Mouse (Mus musculus) kidney, adult 11 months (tissue): ENCODE results near the gene Galnt16.

Experiments used
- DNase-seq: peaks from one replicate; pipeline ENCODE4 v3.0.0; 2022

Gene Galnt16

DNA sequence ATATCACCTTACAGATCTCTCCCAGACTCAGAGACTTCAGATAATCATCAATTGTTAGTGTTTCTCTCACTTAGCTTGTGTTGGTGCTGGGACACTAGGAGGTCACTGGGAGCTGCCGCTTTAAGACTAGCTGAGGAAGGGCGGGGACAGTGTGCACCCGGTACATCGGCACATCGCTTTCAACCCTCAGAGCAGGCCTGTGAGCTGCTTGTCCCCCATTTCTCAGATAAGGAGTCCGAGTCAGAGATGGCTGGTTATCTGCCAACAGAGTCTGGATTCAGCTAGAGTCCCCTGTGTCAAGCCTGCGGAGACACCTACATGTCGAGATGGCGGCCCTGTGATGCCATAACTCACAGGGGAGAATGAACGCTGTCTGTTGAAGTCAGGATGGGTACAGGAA is 13.5 kb downstream of the Galnt16 start:
- no peak for DNase-seq

DNA sequence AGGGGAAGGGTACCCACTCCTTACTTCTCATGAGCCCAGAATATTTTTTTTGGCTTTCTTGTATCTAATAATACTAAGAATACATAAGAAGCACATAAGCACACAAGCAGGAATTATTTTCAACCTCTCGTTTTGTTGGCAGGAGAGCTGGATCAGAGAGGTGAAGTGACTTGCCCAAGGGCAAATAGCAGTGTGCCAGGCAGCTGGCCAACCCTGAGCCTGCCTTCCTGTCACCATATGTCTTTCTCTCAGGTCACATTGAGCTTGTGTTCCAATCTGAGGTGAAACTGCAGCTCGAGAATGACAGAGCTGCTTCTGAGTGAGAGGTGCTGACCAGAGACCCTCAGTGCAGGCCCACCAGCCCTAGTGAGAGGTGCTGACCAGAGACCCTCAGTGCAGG is 15.8 kb downstream of the Galnt16 start:
- DNase-seq = peak; percentile 62

DNA sequence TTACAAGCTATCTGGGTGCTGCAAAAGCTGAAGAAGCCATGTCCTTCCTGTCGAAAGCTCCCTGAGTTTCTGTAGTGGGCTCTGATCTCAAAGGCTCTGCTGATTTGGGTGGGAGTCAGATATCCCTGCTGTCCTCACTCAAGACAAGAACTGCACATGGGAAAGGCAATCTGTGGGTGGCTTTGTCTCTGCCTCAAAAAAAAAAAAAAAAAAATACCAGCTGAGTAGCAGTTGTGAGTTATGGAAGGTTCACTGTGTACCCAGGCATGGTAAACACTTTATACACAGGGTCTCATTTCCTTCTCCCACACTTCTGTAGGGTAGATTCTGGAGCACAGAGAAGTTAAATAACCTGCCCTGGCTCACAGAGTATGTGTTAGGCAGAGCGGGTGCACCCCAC is 19.2 kb downstream of the Galnt16 start:
- no peak for DNase-seq

DNA sequence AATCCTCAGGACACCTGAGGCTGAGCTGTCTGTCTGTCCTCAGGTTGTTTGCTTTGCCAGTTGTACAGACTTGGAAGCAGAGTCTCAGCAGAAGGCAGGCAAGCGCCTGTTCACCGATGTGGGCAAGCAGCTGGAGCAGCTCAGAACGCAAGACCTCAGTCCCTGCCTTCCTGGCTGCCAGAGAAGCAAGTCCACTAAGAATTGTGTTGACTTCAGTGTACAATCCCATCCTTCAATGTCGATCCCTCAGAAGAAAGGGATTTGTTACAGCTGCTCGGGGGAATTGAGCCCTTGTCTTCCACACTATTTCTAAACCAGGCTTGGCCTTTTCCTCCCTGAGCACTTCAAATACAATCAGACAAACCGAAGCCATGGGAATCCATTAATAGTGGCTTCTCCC is 20.2 kb downstream of the Galnt16 start:
- no peak for DNase-seq

DNA sequence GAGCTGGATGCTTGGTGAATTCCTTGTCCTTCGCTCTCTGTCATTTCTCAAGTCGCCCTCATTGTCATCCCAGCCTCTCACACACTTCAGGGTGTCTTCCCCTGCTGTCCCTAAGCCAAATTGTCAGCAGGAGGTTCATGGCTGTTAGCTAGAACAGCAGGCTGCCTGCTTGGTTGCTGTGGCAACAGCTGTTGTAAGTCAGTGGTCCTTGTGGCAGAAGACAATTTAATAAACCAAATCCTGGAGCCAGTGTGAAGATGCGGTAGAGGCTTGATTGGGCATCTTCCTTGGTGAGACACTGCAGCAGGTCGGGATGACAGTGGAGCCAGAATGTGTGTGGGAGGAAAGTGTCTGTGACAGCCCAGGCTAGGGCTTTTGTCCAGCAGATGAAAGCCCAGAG is 27.2 kb downstream of the Galnt16 start:
- DNase-seq = no peak

DNA sequence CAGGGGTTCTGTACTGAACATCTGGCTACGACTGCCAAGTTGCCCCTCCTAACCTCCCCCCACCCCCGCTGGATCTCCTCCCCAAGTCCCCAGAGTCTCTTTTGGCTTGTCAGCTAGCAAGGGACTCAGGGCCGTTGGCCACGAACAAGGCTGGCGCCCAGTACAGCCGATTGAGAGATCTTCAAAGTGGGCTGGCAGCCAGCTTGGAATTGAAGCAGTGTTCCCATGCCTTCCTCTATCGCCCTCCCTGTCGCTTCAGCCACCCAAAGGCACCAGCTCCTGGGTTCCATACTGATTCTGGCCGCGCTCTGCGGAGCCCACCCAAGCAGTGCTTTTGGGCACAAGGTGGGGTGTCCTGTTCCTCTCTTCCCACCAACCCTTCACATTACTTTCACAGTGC is 31.6 kb downstream of the Galnt16 start:
- no peak for DNase-seq

DNA sequence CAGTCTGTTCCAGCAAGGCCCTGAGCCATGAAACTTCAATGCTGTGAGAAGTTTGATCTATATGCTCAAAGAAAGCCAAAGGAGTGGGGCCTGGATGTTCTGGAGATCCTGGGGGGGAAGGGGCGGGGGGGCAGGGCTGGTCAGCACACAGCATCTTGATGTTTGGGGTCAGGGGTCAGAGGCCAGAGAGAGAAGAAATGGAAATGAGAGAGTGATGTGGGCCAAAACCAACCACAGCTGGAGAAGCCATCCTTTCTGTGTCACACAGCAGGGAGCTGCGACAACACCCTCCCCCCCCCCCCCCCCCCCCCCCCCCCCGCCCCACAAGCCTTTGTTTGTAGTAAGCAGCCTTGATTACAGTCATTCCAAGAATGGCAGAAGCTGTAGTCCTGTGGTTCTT is 35.1 kb downstream of the Galnt16 start:
- no peak for DNase-seq

DNA sequence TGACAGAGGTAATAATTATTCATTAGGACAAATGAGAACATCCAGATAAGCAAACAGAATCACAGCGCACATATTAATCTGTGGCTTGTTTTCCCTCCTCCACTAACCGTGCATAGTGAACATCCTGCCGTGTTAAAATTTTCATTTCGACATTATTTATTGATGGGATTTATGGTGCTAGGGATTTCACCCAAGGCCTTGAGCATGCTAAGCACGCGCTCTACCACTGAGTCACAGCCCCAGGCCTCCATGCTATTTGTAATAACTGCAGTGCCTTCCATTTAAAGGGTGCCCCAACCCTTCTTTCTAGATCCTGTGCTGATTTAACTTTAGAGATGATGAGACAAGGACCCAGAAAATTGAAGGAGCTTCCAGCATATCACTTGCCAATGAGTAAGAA is 36.2 kb downstream of the Galnt16 start:
- DNase-seq = no peak

DNA sequence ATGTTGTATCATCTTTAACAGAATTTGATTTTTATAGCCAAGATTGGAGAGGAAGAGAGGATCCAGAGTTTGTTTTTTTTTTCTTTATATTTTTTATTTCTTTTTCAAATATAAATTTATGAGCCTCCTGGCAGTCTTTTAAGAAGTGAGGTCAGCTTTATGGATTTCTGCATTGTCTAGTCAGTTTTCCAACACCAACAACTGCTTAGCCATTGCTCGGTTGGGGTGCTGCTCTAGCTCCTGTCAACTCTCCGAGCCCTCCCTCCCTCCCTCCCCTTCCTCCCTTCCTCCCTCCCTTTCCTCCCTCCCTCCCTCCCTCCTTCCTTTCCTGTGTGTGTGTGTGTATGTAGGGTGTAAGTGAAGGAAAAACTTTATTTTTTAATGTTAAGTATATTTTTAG is 43.8 kb downstream of the Galnt16 start:
- DNase-seq = no peak

DNA sequence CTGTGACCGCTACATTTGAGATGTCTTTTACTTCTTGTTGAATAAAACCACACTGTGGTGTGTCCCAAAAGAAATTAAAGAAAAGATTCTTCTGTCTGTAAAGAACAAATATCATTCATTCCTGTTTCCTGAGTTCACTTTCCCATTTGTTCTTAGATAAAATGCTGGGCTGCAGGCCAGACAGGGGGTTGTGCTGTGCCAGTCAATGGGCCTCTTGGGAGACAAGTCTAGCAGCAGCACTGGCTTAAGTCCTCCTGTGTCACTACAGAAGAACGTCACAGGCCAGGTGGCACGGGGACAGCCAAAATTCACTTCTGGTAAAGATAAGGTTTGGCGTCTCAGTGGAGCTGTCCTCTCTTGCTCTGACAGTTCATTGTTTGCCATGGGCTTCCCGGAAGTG is 44.7 kb downstream of the Galnt16 start:
- DNase-seq = no peak

DNA sequence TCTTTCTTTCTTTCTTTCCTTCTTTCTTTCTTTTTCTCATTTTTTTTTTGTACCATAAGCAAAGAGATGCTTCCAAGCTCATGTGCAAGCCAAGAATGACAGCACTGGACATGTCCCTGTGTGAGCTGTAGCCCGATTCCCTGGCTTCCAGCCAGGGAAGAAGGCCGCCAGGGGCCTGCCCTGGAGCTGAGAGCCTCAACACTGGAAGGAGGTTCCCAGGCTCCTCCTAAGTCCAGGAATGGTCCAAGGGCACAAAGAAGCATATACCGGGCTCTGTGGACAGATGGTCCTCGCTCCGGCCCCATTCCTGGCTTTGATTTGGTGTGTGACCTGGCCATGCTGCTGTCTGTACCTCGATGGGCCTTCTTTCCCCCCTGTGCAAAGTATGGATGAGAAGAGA is 46.9 kb downstream of the Galnt16 start:
- DNase-seq = no peak

DNA sequence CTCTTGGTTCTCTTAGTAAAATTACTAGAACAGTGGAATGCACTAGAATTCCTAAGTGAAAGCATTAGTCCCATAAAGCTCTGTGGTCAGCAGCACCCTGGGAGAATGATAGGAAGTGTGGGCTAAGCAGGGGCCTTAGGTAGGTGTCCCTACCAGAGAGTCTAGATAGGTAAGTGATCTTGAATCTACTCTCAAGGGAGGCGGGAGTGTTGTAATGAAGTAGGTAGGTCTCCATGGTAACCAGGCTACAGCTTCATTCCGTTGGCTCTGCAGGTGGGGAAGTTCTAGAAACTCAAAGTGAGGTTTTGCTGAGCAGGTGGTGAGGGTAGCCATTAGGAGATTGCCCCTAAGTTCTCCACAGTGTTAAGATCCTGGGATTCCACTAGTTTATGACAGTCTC is 47.7 kb downstream of the Galnt16 start:
- no peak for DNase-seq

DNA sequence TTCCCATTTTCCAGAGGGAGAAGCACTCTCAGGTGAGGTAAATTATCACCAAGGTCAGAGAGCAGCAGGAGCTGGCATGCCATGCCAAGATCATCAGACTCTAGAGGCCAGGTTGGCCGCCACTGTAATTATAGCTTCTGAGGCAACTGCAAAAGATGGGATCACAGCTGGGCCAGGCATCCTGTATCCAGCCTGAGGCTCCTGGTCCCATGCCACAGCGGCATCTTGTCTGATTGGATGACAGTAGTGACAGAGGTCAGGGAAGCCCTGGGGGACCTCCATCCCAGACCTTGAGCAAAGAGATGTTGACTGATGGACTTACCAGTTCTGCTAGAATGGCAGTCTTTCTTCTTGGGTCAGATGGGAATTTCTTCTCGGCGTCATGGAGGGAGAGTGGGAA is 48.4 kb downstream of the Galnt16 start:
- no peak for DNase-seq

DNA sequence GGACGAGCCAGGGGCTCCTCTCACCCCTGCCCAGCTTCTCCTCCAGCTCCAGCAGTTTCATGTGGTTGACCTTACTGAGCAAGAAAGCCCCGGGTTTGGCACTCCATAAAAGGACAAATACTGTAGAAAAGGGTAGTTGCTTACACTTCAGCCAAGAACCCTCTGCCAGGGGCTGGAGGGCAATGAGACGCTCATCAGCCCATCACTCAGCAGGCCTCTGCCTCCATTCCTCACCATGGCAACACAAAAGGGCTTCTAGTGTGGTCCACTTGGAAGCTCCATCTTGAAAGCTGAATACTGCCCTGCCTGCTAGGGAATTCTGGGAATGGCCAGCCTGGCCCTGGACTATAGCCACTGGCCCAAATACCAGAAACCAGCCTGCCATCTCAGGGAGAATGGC is 49.3 kb downstream of the Galnt16 start:
- DNase-seq = no peak

DNA sequence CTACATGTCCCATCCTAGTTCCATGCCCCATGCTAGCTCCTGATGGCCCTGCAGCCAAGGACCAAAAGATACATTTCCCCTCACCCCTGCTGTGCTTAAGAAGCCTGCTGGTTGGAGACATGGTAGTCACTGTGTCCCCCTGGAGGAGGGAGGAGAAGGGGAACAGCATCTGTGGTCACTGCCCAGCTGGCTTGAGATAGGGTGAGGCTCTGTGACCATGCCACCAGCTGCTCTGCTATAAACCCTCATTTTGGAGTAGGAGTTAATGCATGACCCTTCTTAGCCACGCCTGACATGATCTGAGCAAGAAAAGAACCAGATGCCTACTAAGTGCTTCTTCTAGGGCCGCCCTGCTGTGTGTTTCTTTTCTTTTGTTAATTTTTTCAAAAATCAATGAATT is 51.5 kb downstream of the Galnt16 start:
- DNase-seq = no peak

DNA sequence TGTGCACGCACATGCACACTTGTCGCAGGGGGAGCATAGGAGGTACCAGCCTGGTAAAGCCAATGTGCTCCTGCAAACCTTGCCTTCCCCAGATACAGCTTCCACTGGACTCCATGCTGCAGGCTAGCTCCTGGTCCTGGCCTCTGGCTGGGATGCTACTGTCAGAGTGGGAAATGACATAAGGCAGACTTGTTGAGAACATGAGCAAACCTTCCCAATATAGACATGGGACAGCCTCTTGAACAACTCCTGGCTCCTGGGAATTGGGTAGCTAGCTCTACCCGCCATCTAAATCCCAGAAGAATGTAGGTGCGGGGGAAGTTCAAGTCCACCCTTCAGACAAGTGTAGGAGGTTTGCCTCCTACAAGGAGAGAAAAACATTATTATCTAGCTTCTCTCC is 56.2 kb downstream of the Galnt16 start:
- no peak for DNase-seq

DNA sequence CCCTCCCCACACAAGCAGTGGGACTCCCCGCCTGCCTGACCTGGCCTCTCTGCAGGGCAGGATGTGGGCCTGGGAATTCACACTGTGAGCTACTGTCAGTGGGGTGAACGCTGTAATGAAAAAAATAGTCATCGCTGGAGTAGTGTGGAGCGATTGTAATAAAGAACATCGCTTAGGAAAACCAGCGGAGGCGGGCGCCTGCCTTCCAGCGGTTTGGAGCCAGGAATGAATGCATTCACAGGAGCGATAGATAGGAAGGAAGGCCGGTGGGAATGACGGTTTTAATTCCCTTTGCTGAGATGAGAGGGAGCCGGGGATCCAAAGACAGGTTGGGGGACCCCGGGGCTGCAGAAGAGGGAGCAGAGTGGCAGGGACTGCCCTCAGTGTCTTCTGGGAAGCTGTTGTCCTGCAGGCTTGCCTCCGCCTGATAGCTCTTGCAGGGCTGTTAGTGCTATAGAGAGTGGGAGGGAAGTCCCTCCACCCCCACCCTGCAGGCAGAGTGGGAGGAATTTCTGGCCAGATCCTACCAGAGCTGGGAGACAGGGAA is 56.8 kb downstream of the Galnt16 start:
- DNase-seq = no peak

DNA sequence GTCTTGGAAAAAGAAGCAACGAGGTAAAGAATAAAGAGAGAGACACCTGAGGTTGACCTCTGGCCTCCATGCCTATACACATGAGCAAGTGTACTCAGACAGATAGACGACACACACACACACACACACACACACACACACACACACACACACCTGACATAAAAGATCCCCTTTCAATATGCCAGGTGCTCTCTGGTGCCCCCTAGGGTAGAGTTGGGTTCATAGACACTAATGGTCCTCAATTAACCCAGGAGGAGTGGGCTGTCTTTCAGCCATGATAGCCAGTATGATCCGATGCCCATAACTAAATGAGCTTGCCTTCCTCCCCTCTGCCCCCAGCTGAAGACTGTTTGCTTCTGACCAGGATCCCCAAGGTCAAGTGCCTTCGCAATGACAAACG is 59.0 kb downstream of the Galnt16 start:
- no peak for DNase-seq

DNA sequence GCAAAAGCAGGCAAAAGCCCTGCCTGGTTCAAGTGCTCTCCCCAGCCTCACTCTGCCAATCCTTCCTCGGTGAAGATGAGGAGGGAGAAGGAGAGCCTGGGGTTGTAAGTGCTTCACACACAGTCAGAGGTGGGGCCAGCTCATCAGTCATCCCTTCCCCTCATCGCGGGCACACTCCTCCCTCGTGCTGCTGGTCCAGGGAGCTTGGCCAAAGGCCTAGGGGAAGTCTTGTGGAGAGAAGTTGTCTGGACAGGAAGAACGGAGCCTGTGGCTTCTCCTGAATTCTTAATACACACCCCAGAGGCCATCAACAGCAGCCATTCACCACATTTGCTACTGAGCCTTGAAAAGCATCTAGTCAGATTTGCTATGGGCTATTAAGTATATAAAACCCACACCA is 63.3 kb downstream of the Galnt16 start:
- DNase-seq = no peak

DNA sequence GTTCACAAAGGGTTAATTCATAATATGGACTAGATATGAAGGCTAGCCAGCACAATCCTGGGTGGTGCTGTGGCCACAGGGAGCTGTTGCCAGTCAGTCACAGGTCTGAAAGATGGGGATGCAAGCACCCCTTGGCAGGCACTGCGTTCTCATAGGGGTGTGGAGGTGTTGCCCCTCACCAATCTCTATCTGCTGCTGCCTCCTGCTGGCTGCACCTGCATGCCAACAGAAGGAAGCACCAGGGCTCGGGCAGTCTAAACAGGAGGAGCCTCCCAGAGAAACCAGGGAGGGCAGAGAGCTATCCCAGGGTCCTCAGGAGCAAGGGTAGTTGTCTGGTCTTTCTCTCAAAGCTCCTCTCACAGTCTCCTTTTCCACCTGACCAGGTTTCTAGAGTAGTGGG is 66.9 kb downstream of the Galnt16 start:
- no peak for DNase-seq

DNA sequence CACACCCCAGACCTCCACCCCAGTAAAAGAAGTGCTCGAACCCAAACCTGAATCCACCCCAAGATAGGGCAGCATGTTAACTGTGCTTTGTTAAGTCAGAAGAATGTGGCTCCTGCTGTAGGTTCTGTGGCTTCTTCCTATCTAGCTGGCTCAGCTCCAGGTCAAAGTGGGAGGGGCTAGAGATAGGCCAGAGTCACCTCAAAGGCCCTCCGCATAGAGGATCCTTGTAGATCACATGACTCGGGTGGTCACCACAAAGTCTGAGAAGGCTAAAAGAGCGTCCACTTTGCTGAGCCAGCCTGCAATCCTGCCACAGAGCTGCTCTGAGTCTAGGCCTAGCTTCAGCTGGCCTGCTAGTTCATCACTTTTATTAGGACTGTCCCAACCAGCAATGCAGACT is 76.1 kb downstream of the Galnt16 start:
- DNase-seq = no peak

DNA sequence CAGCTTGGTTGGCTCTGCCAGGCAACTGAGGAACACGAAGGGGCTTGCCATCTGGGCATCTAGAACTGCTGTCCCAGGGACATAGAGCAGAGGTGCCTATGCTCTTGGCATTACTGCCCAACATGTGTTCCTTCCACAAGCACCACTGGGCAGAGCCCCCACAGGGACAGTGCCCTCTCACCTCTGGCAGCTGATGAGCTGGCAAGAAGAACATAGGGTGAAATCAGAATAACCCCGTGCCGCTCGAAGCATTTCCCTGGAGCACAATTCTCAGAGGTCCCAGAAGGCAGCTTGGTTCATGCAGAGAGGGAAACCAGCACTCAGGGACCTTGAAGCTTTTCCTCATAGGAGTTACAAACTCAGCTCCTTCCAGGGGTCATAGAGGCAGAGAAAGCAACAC is 76.7 kb downstream of the Galnt16 start:
- no peak for DNase-seq

DNA sequence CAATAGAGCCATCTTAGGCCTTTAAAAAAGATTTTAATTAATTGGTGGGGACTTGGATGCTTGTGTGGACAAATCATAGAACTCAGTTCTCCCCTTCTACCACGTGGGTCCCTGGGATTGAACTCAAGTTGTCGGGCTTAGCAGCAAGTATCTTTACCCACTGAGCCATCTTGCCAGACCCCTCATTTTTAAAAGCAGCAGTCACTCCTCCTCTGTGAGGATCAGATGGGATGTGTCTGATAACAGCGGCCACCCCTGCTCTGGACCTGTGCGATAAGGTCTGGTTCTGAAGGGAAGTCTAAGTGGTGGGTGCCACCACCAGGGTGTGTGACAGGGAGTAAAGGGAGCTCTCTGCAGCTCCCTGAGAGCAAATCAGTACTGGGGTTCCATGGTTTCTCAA is 77.5 kb downstream of the Galnt16 start:
- no peak for DNase-seq

DNA sequence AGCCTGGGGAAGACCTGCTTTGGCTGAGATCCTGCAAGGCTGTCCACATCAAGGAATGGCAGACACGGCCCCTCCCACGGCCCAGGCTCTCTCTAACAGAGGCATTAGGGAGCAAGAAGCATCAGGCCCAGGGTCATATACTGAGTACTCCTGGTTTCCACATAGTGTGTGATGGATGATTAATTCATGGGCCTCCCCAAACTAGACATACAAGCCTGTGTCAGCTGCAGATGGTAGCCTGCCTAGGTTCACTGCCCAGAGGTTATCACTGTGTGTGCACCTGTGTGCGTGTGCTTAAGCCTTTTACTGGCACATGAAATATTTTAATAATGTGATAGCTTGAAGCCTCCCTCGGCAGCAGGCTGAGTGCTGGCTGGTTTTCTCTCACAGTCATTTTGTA is 77.9 kb downstream of the Galnt16 start:
- DNase-seq = no peak

DNA sequence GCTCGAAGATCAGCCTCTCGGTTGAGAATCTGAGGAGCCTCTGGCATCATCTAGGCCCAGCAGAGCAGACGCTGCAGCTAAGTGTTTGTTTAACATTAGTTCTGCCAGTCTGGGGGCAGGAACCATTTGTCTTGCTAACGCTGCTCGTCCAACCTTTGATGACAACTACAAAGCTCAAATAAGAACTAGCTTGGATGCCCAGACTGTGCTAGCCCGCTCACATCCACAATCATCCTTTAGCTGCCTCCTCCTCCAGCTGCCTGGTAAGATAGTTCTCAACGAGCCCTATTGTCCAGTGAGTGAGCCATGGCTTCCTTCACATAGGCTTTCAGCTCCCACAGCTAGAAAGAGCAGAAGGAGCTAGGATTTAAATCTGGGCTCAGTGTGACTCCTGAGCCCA is 80.2 kb downstream of the Galnt16 start:
- no peak for DNase-seq

DNA sequence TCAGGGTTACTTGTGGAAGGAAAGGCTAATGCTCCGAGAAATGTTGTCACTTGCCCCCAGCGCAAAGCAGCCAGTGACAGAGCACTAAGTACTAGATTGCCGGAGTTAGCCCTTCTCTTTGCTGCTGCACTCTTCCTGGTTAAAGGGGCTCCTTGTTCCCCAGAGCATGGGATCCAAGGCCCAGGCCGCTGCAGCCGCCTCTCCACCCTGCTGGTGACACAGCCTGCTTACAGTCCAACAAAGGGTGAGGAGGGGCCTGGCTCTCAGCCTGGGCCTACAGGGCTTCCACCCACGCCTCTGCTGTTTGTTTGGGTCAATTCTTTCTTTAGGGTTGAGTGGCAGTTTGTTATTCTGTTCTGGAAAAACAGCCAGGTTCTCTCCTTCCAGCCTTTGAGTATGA is 80.7 kb downstream of the Galnt16 start:
- DNase-seq = no peak
